In the genomic region with DNA sequence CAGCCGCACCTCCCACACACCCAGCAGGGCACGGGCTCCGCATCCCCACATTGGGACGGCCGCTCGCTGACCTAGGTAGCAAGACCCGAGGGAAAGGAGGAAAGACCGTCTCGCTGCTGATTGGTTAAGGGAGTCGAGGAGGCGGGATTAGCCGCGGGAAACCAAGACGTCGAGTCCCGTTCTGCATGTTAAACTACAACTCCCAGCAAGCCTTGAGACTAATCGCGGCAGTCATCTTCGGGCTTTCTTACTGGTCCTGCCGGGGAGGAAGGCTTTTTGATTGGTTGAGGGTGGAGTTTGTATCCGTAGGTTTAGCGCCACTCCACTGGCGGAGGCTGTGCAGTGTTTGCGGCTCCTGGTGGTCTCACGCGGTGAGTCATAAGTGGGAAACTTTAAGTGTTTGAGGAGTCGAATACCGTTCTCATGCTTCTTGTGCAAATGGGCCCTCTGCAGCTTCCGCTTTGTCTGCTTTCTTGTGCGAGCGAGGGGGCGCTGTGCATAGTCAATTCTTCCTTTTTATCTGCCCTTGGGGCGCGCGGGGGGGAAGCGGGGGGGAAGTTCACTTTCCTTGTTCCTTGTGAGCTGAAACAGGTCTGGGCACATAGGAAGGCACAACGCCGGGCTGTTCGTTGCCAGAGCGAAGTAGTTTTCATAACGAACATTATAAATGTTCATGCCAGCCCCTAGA, we compare ENCODE assay signal across 8 mouse cellular contexts. TPM values are rescaled to one million over a fixed set of nuclear protein-coding genes. Genes with fewer than 3 reads are reported as not detected.
A peak's percentile ranks its signal among the peaks of the same experiment; 100 is the strongest.
DNase-seq lines count a peak whose midpoint lies in the region; ATAC-seq lines count a peak whose summit lies in the region.

TSS of gene Hscb (minus strand) at position 100 of the 688 bp plus-strand sequence.
TSS of gene Chek2 (plus strand) at position 302 of the 688 bp plus-strand sequence.

- no peaks in the 10 kb centered on the region for H3K27me3 ChIP-seq in heart, embryonic 13.5 days (replicated peaks)
- no peaks in the 10 kb centered on the region for H3K27me3 ChIP-seq in liver, embryonic 12.5 days (replicated peaks)
- H3K27me3 ChIP-seq in stomach, embryonic 15.5 days (replicated peaks) = no peaks in the 10 kb centered on the region

- peak within 1 kb of the TSS; percentile 33 for H3K27ac ChIP-seq in brown adipose tissue, adult 24 weeks (replicated peaks; ENCODE audit: low read depth, low read length)
- peak within 1 kb of the TSS; percentile 92 for H3K27ac ChIP-seq in heart, embryonic 13.5 days (replicated peaks)
- H3K27ac ChIP-seq in liver, embryonic 12.5 days = peak within 1 kb of the TSS; percentile 98
- H3K27ac ChIP-seq in stomach, embryonic 15.5 days = peak within 1 kb of the TSS; percentile 90

- peak within 1 kb of the TSS; percentile 91 for H3K9ac ChIP-seq in heart, embryonic 13.5 days
- H3K9ac ChIP-seq in liver, embryonic 12.5 days = peak within 1 kb of the TSS; percentile 92
- peak within 1 kb of the TSS; percentile 77 for H3K9ac ChIP-seq in stomach, embryonic 15.5 days

- H3K9me3 ChIP-seq in heart, embryonic 13.5 days = no peaks in the 10 kb centered on the region
- no peaks in the 10 kb centered on the region for H3K9me3 ChIP-seq in liver, embryonic 12.5 days (replicated peaks)
- H3K9me3 ChIP-seq in stomach, embryonic 15.5 days = no peaks in the 10 kb centered on the region

- DNase-seq in CD4-positive, CD25-positive, alpha-beta regulatory T cell, adult 2 months (ENCODE audit: low read depth, low spot score) = peak; percentile 96
- peak; percentile 98 for DNase-seq in fat pad, adult 2 months (ENCODE audit: extremely low read depth, low read depth, low spot score)
- DNase-seq in kidney, postnatal 10 days = peak; percentile 98
- peak; percentile 94 to 95 for DNase-seq in natural killer cell, adult 2 months (ENCODE audit: low spot score in 2 of 2)

- peak; percentile 95 for ATAC-seq in heart, embryonic 13.5 days (ENCODE audit: extremely low read depth, insufficient number of reproducible peaks, low FRiP score, low TSS enrichment)
- ATAC-seq in liver, embryonic 12.5 days = peak; percentile 84
- peak; percentile 96 for ATAC-seq in stomach, embryonic 15.5 days (ENCODE audit: insufficient read depth, low FRiP score, low read depth)

- no peaks in the 10 kb centered on the region for H3K4me1 ChIP-seq in brown adipose tissue, adult 24 weeks (ENCODE audit: control insufficient read depth, insufficient read depth, insufficient read length, low read length)
- peaks cover 37% of the 10 kb centered on the region for H3K4me1 ChIP-seq in heart, embryonic 13.5 days
- H3K4me1 ChIP-seq in liver, embryonic 12.5 days = peaks cover 78% of the 10 kb centered on the region
- peaks cover 14% of the 10 kb centered on the region for H3K4me1 ChIP-seq in stomach, embryonic 15.5 days

- H3K4me3 ChIP-seq in brown adipose tissue, adult 24 weeks (ENCODE audit: insufficient read depth, low read depth, low read length) = peak within 1 kb of the TSS; percentile 73
- peak within 1 kb of the TSS; percentile 87 for H3K4me3 ChIP-seq in heart, embryonic 13.5 days
- H3K4me3 ChIP-seq in liver, embryonic 12.5 days = peak within 1 kb of the TSS; percentile 85
- peak within 1 kb of the TSS; percentile 89 for H3K4me3 ChIP-seq in stomach, embryonic 15.5 days (replicated peaks)

- H3K4me2 ChIP-seq in heart, embryonic 13.5 days = peak within 1 kb of the TSS; percentile 84
- peak within 1 kb of the TSS; percentile 81 for H3K4me2 ChIP-seq in liver, embryonic 12.5 days
- peak within 1 kb of the TSS; percentile 87 for H3K4me2 ChIP-seq in stomach, embryonic 15.5 days

- WGBS in heart, embryonic 13.5 days = 1% methylated on average over 41 of the region's 41 CpGs
- WGBS in liver, embryonic 12.5 days (ENCODE audit: insufficient replicate concordance) = 1% methylated on average over 41 of the region's 41 CpGs
- WGBS in stomach, embryonic 15.5 days = under 1% methylated on average over 41 of the region's 41 CpGs

- H3K36me3 ChIP-seq in heart, embryonic 13.5 days = peaks cover 37% of the 10 kb centered on the region
- H3K36me3 ChIP-seq in liver, embryonic 12.5 days = peaks cover 41% of the 10 kb centered on the region
- H3K36me3 ChIP-seq in stomach, embryonic 15.5 days = peaks cover 8% of the 10 kb centered on the region; the same call in 1 of the 2 replicates

RNA-seq across cellular contexts. Expression of gene Hscb, which starts in this region (rescaled TPM):
- 62.8 and 65.2 TPM in 2 replicates for polyA plus RNA-seq in brown adipose tissue, adult 24 weeks (2012; ENCODE audit: insufficient read depth, insufficient read length, missing spikeins)
- 28.3 and 29.7 TPM in 2 replicates for polyA plus RNA-seq in heart, embryonic 13.5 days (2015; fragmentation: Nextera tagmentation; extraction: Ambion mirVana)
- 47.2 and 52.4 TPM in 2 replicates for polyA plus RNA-seq in liver, embryonic 12.5 days (2016; fragmentation: Nextera tagmentation; extraction: Ambion mirVana)
- 28.2 and 30.0 TPM in 2 replicates for polyA plus RNA-seq in stomach, embryonic 15.5 days (2015; fragmentation: Nextera tagmentation; extraction: Ambion mirVana)

RNA-seq across cellular contexts. Expression of gene Chek2, which starts in this region (rescaled TPM):
- 3.1 and 4.2 TPM in 2 replicates for polyA plus RNA-seq in brown adipose tissue, adult 24 weeks (2012; ENCODE audit: insufficient read depth, insufficient read length, missing spikeins)
- 18.2 and 19.8 TPM in 2 replicates for polyA plus RNA-seq in heart, embryonic 13.5 days (2015; fragmentation: Nextera tagmentation; extraction: Ambion mirVana)
- 51.2 and 52.7 TPM in 2 replicates for polyA plus RNA-seq in liver, embryonic 12.5 days (2016; fragmentation: Nextera tagmentation; extraction: Ambion mirVana)
- polyA plus RNA-seq in stomach, embryonic 15.5 days (2015; fragmentation: Nextera tagmentation; extraction: Ambion mirVana) = 31.7 and 33.8 TPM in 2 replicates

Comparison
In these comparisons a context has a peak if more than half of its experiments do, and no peak if none do; other contexts are left out.
1. Peak in every context shown above with its lines: DNase-seq, ATAC-seq, H3K4me3 ChIP-seq and H3K27ac ChIP-seq.
2. H3K27ac ChIP-seq: peak in every context shown above with its lines; median percentile 98 in liver, embryonic 12.5 days; 92 in heart, embryonic 13.5 days; 90 in stomach, embryonic 15.5 days; 33 in brown adipose tissue, adult 24 weeks.